Mouse (Mus musculus): ENCODE results near the gene Myh13.

DNA sequence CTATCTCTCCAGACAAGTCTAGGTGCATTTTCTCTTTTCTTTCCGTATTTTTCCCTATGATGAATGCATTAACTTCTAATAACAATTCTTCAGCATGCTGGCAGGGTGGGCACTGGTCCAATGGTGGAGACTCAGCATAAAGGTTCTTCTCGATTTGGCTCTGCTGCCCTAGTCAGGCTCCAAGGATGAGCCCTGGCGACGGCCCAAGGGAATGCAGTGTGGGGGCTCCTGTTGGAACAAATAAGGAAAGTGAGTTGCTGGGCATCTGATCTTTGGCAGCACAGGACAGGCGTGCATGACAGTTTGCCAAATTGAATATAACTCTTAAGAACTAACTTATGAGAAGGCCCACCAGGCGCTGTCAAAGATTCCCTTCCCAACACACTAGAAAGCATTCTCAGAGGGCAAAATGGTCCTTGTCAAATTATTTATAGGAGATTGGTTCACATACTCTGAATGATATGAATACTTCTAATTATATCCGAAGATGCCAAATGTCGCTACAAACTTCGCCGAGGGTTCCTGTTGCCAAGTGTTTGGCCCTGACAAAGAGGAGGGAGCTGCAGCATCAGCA is 44.8 kb upstream of the Myh13 start, which contains the start of gene Myh8:
- no peak for TF ChIP-seq CTCF (IDR thresholded peaks at IDR 0.05; ENCODE audit: low read depth)
- TF ChIP-seq EP300 (IDR thresholded peaks at IDR 0.05; ENCODE audit: low read depth), result no peak
